Mouse (Mus musculus): Measurements from ENCODE around the gene Hoxc5. TPM values are rescaled to one million over a fixed set of nuclear protein-coding genes. Genes with fewer than 3 reads are reported as not detected.

Hoxc5 gene
- not detected in 4 replicates for total RNA-seq (2023; ENCODE audit: inconsistent age)

GRCm38 (mm10) chr15:102967312-102967510 is at the start of gene Hoxc5:
TSS of gene Hoxc5 (plus strand) at chr15:102967443.

GRCm38 (mm10) chr15:102921053-102922011 is 45.9 kb upstream of the Hoxc5 start, which contains the start of gene Hoxc13:
TSS of gene Hoxc13 (plus strand) at chr15:102921103.

GRCm38 (mm10) chr15:102936279-102936972 is 30.8 kb upstream of the Hoxc5 start, which contains the start of gene Hoxc12:
TSS of gene Hoxc12 (plus strand) at chr15:102936757.

GRCm38 (mm10) chr15:102954192-102955006 is 12.8 kb upstream of the Hoxc5 start, which contains the start of gene Hoxc11:
TSS of gene Hoxc11 (plus strand) at chr15:102954427.

GRCm38 (mm10) chr15:102966776-102967311 is 399 bp upstream of the Hoxc5 start, which contains the start of gene Hoxc10:
TSS of gene Hoxc10 (plus strand) at chr15:102966796.

GRCm38 (mm10) chr15:102976171-102976570 is 8.9 kb downstream of the Hoxc5 start, which contains the start of gene Hoxc9:
TSS of gene Hoxc9 (plus strand) at chr15:102976439.

GRCm38 (mm10) chr15:102990461-102991397 is 23.5 kb downstream of the Hoxc5 start, which contains the start of gene Hoxc8:
TSS of gene Hoxc8 (plus strand) at chr15:102990607.

GRCm38 (mm10) chr15:102997939-102998355 is 30.7 kb downstream of the Hoxc5 start, which contains the start of gene Hoxc6:
TSS of gene Hoxc6 (plus strand) at chr15:102998257.

GRCm38 (mm10) chr15:103018636-103019035 is 51.4 kb downstream of the Hoxc5 start, which contains the start of gene Hoxc4:
TSS of gene Hoxc4 (plus strand) at chr15:103018934.

Other genes with a start within 250 kb of the Hoxc5 start
- 48.6 to 55.1 TPM (median 53.1 TPM) in 4 replicates for gene Calcoco1, start 245.3 kb upstream of the Hoxc5 start, total RNA-seq (2023; ENCODE audit: inconsistent age)
- not detected in 4 replicates for gene Hoxc13, start 46.3 kb upstream of the Hoxc5 start, total RNA-seq (2023; ENCODE audit: inconsistent age)
- gene Hoxc12, start 30.7 kb upstream of the Hoxc5 start, total RNA-seq (2023; ENCODE audit: inconsistent age) = not detected in 4 replicates
- gene Hoxc11, start 13.0 kb upstream of the Hoxc5 start, total RNA-seq (2023; ENCODE audit: inconsistent age) = not detected in 4 replicates
- not detected in 4 replicates for gene Hoxc10, start 647 bp upstream of the Hoxc5 start, total RNA-seq (2023; ENCODE audit: inconsistent age)
- gene Hoxc9, start 9.0 kb downstream of the Hoxc5 start, total RNA-seq (2023; ENCODE audit: inconsistent age) = not detected in 4 replicates
- gene Hoxc8, start 23.2 kb downstream of the Hoxc5 start, total RNA-seq (2023; ENCODE audit: inconsistent age) = not detected in 4 replicates
- not detected in 4 replicates for gene Hoxc6, start 30.8 kb downstream of the Hoxc5 start, total RNA-seq (2023; ENCODE audit: inconsistent age)
- gene Hoxc4, start 51.5 kb downstream of the Hoxc5 start, total RNA-seq (2023; ENCODE audit: inconsistent age) = not detected in 4 replicates
- 5.0 to 10.4 TPM (median 8.6 TPM) in 4 replicates for gene Smug1, start 199.6 kb downstream of the Hoxc5 start, total RNA-seq (2023; ENCODE audit: inconsistent age)